Mouse (Mus musculus): ENCODE data around the gene Ttll10. TPM values are rescaled to one million over a fixed set of nuclear protein-coding genes. Genes with fewer than 3 reads are reported as not detected.

Gene Ttll10
- 0.70 TPM in 1 of 2 replicates, not detected in the other for total RNA-seq (2021)
- long read RNA-seq, experiment 1 = 0 reads
- long read RNA-seq, experiment 2, partial matches to known transcripts = 1 of 1 reads
- long read RNA-seq, experiment 2, other reads (novel, unspliced or antisense) = 0 of 1 reads

DNA sequence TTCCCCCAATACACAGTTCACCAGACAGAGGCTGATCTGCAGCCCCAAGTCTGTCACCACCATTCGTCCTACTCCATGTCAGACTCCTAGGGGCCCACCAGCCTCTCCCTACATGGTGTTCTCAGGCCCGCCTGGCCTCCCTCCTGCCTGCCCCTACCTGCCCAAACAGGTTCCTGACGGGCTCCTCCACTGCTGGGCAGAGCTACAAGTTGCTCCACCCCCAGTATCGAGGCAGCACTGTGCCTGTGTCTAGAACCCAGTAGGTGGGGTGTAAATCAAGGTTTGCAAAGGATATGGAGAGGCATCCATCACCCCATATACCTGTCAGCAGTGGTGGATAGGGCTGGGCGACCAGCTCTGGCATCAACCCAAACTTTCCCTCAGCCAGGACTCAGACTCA, at the start of gene Ttll10:
TSS of gene Ttll10 (minus strand) at position 154 of the 400 bp plus-strand sequence.
- DNase-seq = no peak

DNA sequence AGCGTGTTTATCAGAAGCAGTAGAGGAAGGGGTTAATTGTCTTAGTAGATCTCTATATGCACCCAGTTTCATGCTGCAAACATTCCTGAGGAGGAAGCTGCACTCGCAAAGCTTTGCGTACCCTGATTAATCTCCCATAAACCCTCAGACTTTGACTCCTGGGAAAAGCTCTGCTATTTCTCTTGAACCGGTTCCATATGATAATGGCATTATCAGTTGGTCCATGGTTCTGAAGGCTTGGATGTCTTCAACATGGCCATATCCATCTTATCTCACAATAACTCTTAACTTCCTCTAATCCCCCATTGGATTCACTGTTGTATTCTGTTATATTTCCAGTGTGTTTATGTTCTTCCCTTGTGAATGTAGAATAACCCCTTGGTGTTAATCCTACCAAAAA, 44.1 kb upstream of the Ttll10 start:
- DNase-seq = no peak

DNA sequence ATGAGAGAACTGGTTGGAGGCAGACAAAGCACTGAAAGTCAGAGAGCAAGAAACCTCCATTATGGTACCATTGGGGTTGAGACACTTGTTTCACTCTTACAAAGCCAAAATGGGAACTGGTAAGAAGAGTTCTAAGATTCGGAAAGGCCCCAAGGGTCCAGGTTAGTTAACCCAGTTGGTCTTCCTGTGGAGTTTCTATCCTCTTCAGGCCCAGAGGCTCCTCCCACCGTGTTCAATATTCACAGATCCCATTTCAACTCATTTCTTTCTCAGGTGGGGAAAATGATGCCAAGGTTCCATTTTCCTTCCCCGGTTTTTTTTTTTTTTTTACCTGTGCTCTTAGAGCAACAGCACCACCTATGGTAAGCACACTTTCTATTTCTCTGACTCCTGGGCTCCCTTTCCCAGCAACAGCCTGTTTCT, 42.3 kb upstream of the Ttll10 start:
- no peak for DNase-seq

DNA sequence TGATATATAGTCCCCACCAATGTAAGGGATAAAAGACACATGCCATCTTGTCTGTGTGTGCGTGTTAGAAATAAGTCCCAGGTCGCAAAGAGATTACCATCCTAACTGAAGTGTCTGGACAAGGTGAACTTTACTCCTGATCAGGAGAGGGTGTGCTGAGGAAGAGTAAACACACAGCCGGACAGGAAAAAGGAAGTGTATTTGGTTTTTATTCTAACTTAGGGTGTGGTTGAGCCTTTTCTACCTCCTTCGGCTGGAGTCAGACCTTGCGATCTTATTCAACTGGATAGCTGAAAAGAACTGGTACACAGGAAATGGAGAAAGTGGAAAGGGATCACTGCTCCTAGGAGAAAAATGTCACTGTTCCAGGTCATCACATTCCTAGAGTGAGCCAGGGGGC, 41.3 kb upstream of the Ttll10 start:
- DNase-seq = no peak

DNA sequence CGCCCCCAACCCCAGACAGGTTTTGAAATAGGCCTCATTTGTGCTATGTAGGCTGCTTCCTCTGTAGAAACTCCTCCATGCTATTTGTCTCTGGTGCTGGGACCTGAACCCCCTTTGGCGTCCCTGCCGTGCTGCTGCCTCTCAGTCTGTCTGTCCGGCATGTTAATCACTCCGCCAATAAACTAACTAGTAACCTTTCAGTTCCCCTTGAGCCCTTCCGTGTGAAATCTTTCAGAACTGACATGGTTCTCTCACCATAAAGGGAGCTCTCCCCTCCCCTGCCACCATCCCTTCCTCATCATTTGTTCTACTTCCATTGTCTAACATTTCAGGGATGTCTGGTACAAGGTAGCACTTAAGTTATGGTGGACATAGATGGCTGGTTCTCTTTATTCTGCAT, 40.2 kb upstream of the Ttll10 start:
- no peak for DNase-seq

DNA sequence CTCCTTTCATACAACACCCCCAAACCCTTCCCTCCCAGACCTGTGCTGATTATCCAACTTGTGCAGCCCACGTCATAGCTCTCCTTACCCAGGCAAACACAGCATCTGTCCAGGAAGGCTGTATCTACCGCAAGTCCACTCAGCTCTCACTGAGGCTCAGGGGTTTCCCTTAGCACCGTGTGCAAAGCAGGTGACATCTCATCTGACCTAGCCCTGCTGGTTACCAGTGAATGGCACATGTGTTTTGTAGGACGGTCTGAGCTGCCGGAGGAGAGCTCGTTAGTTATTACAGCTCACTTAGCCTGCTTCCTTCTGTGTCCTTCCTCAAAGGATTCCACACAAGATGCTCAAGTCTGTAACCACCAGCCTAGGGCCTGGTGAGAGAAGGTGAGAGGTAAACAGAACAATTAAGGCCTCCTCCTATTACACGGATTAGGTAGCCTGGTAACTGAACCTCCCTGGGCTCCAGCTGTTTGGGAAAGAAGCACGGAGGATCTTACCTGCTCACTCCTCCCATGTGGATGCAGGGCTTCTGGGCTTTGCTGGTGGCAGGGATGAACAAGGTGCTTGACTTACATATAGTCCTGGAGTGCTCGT, 38.7 kb upstream of the Ttll10 start:
- DNase-seq = no peak

DNA sequence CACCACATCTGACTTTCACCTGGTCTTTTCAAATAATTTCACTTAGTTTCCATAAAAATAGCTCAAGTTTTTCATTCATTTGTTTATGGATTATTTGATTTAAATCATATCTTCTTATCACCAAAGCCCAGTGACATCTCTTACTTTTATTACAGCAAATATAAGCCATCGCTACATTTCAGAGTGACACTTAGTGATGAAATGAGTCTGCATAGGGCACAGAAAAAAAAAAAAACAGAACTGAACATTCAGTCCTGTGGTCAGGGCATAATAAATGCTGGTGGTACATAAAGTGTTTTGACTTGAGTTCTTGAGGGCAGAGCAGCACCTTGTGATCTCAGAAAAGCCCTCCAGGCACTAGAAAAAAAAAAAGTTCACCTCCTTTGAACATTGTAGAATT, 37.0 kb upstream of the Ttll10 start:
- DNase-seq = no peak

DNA sequence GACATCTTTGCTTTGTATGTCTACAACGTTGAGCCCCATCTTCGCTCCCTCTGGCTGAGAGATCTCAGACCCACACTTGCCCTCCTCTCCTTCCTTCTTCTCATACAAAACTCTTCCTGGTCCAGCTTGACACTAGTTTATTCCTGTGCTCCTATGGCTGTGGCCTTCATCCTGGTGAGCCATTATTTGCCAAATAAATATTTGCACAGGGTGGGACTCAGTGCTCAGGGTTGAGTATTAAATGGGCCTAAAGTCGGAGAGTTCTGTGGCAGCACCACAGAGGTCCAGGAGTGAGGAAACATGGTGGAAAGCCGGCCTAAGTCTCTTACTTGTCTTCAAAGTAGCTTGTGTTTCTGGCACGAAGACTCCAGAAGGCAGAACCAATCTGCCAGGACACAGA, 34.5 kb upstream of the Ttll10 start:
- no peak for DNase-seq

DNA sequence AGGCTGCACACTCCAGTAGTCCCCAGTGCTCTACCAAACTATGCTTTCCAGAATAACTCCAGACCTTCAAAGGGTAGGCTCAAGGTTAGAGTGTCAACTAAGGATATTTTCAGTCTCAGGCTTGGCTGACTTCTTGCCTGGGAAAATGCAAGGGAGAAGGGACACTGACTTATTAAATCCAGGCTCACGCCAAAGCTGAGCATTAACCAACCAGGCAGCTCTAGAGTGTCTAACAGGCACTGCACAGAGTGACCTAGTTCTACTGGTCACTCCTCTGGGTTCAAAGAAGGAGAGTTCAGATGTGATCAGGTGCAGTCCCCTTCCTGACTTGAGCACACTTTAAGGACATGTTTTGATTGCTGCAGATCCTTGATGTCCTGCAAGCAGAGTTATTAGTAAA, 33.6 kb upstream of the Ttll10 start:
- DNase-seq = no peak

DNA sequence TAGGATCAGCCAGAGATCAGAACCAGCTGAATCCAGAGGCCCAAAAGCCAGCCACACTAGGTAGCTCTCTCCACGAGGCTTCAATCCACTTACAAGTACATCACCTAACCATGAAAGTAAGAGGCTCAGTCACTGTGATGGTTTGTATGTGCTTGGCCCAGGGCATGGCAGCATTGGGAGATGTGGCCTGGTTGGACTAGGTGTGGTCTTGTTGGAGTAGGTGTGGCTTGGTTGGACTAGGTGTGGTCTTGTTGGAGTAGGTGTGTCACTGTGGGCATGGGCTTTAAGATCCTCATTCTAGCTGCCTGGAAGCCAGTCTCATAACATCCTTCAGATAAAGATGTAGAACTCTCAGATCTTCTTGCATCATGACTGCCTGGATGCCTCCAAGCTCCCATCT, 32.0 kb upstream of the Ttll10 start:
- DNase-seq = no peak

DNA sequence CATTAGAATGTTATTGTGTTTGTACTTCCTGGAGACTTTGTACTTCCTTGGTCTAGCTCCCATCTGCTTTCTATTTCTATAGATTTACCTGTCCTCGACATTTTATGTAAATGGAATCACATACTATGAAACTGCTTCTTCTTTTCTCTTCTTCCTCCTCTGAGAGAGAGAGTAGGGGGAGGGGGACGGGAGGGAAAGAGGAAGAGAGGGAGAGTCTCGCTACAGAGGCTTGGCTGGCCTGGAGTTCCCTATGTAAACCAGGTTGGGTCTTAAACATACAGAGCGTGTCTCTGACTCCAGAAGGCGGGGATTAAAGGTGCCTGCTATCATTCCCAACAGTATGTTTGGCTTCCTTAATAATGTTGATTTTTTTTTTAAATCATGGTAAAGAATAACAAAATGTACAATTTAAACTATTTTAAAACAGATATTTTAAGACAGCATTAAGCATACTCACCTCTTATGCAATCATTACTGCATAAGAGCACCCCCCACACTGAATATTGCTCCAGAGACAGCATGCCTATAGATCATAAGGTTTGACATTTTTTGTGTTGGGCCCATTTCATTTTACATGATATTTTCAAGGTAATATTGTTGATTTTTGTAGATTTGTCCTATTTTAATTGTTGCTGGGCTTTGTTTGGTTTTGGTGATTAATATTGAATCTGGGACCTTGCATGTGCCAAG, 28.3 kb upstream of the Ttll10 start:
- DNase-seq = no peak

DNA sequence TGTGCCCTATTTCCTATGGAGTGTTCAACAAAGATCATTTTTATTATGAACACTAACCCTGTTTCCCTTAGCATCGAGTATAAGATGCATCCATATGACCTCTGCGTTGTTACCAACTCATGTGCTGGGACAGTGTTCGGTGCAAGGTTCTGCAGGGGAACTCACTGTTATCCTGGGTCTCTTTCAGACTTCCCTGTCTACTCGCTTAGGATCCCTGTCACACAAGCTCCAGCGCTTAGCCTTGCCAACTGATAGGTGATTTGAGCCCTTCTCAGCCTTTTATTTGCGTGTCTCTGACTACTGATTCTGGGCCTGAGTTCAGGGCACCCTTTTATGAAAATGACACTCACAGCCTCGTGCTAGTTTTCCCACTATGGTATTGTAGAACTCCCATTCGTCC, 26.0 kb upstream of the Ttll10 start:
- no peak for DNase-seq

DNA sequence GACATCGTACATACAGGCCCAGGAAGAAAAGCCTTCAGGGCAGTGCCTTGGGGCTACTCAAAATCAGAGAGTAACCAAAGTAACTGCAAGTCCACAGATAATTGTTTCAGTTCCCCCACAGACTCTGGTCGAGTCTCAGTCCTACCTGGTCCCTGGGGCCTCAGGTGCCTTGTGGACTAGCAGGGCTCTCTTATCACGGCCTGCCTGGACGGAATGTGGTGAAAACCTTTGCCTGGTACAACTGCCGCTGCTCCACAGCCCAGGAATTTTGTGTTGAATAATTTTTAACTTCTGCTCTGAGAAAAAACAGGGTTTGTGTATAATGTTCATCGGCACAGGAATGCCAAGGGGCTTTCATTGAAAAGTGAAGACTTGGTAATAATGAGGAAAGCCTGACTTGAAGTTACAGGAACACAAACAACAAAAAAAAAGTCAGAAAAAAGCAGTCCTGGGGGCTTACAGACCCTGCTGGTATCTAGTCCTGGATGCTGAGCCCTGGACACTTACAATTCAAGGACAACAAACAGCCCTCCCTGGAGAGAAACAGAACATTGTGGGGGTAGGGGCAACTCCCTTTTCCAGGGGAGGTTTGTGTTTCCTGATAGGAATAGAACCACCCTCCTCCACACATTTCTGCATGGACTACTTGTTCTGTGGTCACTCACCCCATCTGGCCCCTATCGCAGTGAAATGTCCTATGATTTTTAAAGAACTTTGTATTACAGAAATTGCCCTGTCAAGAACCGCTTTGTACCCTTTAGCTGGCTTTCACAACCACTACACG, 25.1 kb upstream of the Ttll10 start:
- no peak for DNase-seq

DNA sequence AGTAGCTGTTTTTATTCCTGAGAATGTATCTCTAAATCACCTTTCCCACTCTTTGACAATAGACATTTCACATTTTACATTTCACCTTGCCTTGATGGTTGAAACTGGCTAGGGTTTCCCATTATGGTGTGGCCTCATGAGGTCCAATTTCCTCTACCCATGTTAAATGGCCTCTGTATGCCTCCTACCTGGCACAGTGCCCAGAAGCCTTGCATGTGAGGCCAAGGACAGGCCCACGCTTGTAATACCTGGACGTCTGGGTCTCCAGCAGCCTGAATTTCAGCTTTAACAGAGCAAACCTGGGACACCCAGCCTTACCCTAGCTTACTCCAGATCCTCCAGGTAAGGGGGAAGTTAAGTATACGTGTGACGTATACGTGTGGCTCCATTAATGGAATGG, 24.1 kb upstream of the Ttll10 start:
- peak; percentile 52 for DNase-seq

DNA sequence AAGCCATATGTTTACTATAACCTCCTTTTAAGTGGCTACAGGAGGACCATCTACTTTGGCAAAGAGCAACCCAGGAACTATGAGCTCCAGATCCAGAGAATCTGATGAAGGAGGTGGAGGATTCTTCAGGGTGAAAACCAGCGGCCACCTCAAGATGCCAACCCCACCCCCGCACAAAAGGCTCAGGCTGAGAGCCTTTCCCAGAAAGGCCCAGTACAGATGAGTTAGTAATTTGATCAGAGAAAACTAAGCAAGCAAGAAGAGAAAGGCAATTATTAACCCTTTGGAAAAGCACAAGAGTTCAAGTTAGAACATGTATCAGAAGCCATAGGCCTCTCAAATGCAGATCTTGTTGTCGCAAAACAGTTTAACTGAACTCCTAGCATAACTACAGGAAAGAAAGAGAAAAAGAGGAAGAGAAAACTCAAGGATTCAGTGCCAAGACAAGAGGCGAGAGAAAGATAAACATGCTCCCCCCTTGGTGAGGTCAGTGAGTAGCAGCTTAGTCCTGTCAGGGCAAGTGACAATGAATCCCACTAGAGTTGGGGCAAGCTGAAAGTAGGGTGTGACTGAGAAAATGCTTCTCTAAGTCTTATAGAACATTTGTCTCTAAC, 23.5 kb upstream of the Ttll10 start:
- DNase-seq = no peak

DNA sequence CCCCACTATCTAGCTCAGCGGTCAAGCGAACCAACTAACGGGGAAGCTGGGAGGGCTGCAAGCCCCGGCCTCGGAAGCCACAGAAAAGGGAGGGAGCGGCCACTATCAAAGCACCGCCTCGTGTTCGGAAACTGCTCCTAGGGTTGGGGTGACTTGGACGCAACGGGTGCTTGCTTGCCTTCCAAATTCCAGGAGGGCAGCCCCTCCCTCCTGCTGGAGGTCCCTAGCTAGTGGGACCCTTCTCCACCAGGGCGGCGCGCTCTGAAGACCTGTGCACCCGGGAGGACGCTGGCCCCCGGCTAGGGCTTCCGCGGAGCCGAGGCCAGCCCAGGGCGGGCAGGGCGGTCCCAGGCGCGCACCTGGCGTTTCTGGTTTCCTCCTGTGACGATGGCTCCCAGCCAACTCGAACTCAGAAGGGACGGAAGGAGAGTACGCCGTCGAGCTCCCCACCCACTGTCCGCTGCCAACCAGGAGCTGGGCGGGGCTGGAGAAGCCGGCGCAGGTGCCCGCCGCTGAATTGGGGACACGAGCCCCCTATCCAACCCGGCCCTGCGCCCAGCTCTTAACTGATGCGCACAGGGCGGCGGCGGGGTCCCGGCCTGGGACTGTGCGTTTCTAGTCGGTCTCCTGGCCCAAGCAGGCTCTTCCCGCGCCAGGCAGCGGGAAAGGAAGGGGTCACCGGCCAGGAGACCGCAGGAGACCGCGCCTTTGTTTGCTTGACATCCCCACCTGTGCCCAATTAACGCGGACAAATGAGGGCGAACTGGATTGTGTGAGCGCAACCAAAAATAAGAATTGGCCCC, 18.5 kb upstream of the Ttll10 start:
- DNase-seq = peak; percentile 55

DNA sequence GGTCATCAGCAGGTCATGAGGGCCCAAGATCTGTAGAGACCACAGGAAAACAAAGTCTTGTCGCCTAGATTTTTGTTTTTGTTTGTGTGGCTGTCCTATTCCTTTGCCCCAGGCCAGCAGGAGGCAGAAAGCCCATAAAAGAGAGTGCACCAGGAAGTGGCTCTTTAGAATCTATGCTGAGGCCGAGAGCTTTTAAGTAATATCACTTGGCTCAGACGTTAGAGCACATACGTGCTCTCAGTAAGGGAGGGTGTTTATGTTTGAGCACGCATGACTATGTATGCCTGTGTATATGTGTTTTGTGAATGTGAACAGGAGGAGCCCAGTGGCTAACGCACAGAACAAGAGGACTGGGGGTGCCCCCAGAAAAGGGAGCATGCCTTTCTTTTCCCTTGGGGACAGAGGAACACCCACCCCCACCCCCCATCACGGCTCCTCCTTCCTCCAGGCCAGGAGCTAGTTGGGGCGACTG, 17.7 kb upstream of the Ttll10 start:
- no peak for DNase-seq

DNA sequence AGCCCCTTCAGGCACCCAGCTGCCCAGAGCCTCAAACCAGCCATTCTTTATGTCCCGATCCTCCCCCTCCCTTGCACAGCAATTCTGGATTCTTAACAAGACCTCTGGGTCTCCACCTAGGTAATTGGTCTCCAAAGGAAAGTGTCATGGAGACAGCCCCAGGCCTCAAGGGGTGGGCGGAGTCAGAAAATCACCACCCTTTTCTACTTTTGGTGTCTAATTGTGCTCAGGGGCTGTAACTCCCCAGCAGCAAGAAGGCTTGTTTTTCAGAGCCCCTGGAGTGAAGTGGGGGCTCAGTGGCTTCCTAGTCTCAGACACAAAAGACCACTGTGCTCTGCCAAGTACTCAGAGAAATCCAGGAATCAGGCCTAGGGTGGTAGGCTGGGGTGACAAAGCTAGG, 11.5 kb upstream of the Ttll10 start:
- DNase-seq = no peak

DNA sequence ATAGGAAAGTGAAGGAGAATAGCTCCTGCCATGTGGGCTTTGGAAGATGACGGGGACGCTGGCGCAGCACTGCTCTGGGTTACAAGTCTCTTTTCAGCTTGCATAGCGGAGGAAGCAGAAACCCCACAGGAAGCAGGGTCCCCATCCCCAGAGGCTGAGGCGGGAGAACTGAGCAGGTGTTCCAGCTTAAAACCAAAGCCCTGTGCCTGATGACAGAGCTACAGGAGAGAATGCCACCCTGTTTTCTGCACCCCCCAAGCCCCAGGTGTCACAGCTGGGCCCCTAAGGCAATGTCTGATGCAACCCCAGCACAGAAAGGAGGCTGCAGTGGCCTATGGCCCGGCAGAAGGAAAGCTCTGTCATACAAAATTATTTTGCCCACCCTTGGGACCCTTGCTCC, 11.1 kb upstream of the Ttll10 start:
- DNase-seq = no peak

DNA sequence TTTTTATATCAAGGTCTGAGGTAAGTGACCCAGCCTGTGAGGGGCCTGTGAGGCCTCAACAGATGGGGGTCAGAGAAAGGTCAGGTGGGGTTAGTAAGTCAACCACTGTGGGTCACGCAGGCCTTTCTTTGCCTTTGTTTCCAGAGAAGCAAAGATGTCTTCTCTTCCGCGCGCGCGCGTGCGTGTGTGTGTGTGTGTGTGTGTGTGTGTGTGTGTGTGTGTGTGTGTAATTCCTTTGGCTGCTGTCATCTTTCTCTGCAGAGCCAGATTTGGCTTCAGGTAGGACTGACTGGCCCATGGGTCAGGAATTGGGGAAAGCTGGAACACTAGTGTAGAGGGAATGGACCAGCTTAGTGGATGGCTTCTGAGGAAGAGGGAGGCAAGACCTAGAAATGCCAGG, 10.5 kb upstream of the Ttll10 start:
- no peak for DNase-seq

DNA sequence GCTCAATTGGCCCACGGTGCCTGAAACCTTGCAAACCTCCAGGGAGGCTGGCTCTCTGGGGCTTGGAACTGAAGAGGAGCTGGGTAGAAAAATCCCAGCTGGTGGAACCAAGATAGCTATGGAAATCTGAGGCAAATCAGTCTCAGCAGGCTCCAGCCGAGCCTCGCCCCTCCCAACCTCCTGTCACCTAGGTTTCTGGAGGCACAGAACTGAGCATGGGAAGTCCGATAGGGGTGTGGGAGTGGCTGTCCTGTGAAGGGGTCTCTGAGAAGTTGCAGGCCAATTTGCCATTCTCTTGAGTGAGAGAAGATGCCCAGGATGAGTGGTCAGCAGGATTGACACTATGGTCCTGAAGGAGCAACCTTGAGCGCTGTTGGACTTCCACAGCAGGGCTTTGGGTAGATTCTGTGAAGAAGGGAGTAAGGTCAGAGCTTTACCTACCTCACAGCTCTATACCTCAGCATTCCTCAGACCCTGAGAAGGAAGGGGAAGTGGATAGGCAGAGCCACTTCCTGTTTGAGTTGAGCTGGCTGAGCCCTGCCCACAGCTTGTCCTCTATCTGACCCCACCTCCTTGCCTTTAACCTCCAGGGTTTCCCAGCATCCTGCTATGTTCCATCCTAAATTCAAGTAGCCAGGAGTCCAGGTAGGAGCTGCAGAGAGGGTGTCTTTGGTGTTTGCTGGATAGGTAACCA, 8.2 kb upstream of the Ttll10 start:
- DNase-seq = no peak
